Mouse (Mus musculus) common myeloid progenitor, adult 5-6 weeks (primary cell): ENCODE data around the gene Crisp3. TPM values are rescaled to one million over a fixed set of nuclear protein-coding genes. Genes with fewer than 3 reads are reported as not detected.
"Not testable (repeated sequence)": the region's sequence is repeated elsewhere in the genome, so short reads cannot be mapped to it uniquely, and the experiment has no call there.

Experiments used
- ATAC-seq: replicated peaks from 2 replicates; pipeline ENCODE4 v1.8.0; 2016; ENCODE audit warnings: low read depth, mild to moderate bottlenecking, moderate TSS enrichment, inconsistent platforms; ENCODE audit not compliant: poor library complexity, severe bottlenecking
- total RNA-seq: library from RNA; stranded (forward); fragments of 200-1000, 187-1606 nt; gene quantifications from 2 replicates; pipeline ENCODE4 v1.2.3, GENCODE M21; 2017

Gene Crisp3
- total RNA-seq, result not detected in 2 replicates

GRCm38 (mm10) chr17:40242135-40242534 is at the start of gene Crisp3:
Crisp3 (minus strand) TSS chr17:40242288.
- ATAC-seq, result peak; percentile 95

- no peak for ATAC-seq
Observed at GRCm38 (mm10) chr17:40285435-40285834, 43.3 kb upstream of the Crisp3 start.

- no peak for ATAC-seq
Observed at GRCm38 (mm10) chr17:40275519-40275918, 33.4 kb upstream of the Crisp3 start.

GRCm38 (mm10) chr17:40274906-40275470 is 32.9 kb upstream of the Crisp3 start:
- ATAC-seq, result peak; percentile 63

- peak; percentile 95 for ATAC-seq
Observed at GRCm38 (mm10) chr17:40252487-40252886, 10.4 kb upstream of the Crisp3 start.

- no peak for ATAC-seq
Observed at GRCm38 (mm10) chr17:40208540-40208939, 33.5 kb downstream of the Crisp3 start, which contains the start of gene Pgk2. Pgk2 (minus strand) TSS chr17:40208640.

- ATAC-seq, result not testable (repeated sequence)
Observed at GRCm38 (mm10) chr17:40201803-40202202, 40.3 kb downstream of the Crisp3 start.

- not testable (repeated sequence) for ATAC-seq
Observed at GRCm38 (mm10) chr17:40190192-40190591, 51.9 kb downstream of the Crisp3 start.

Other genes with a start within 250 kb of the Crisp3 start
- not detected in 2 replicates for gene AC192777.2, start 146.8 kb downstream of the Crisp3 start, total RNA-seq
- gene Pgk2, start 33.6 kb downstream of the Crisp3 start, total RNA-seq, result not detected in 2 replicates
- not detected in 2 replicates for gene Crisp1, start 76.9 kb upstream of the Crisp3 start, total RNA-seq